10 mouse cellular contexts compared by ENCODE assay signal in the genomic region with DNA sequence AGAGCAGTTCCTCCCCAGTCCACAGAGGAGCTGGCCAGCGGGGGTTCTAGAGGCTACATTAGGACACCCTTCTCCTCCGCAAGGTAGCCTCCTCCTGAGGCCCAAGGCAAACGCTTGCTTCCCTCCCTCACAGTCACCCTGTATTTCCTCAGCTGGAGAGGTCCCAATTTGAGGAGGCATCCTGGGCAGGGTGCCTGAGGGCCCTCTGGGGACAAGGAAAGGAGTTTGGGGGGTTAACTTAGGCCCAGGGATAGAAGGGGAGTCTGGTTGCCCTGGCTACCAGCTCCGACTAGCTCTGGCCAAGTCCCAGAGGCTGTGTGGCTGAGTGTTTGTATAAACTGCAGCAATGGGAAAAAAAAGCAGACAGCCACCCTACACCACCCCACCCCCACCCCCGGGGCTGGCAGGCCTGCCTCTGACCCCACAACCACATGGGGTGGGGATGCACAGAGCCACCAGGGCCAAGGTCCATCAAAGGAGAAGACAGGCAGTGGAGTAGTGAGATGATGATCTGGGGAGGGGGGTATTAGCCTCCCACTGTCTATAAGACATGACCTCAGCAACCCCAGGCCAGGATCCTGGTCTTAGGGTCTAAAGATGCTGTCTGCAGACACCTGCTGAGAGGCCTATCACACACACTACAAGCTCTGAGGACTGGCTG. TPM values are rescaled to one million over a fixed set of nuclear protein-coding genes. Genes with fewer than 3 reads are reported as not detected.
DNase-seq lines count a peak whose midpoint lies in the region; ATAC-seq lines count a peak whose summit lies in the region.
"Had no signal": no experiment of that assay in that cellular context is flagged by ENCODE, and none has a peak within 500 bp of the region (broad histone marks: within the 10 kb centered on the region; RNA-seq: fewer than 3 reads in every experiment).

No protein-coding gene starts in this region.

- intact Hi-C loops in heart, postnatal 25 days (cut with DNase I), result loop anchor here (1.0 to 5.0 kb wide), 3 partner anchors 33 to 102 kb away; no protein-coding TSS in a partner anchor

- no peak for ATAC-seq in heart, embryonic 11.5 days (replicated peaks; ENCODE audit: insufficient number of reproducible peaks, low FRiP score, low TSS enrichment)
- no peak for ATAC-seq in limb, embryonic 11.5 days (ENCODE audit: insufficient number of reproducible peaks, low FRiP score, low TSS enrichment, low read depth)
- peak; percentile 35 for ATAC-seq in midbrain, embryonic 13.5 days
- no peak for ATAC-seq in activated CD4-positive, CD25-positive, alpha-beta regulatory T cell, adult 4 months
- no peak for ATAC-seq in erythroblast, adult 5-6 weeks (replicated peaks; ENCODE audit: low FRiP score, poor library complexity, severe bottlenecking)

- H3K9me3 ChIP-seq in heart, embryonic 11.5 days (replicated peaks; ENCODE audit: control insufficient read depth, low read length), result no peaks in the 10 kb centered on the region
- H3K9me3 ChIP-seq in embryonic facial prominence, embryonic 10.5 days, result no peaks in the 10 kb centered on the region
- H3K9me3 ChIP-seq in limb, embryonic 11.5 days (ENCODE audit: control insufficient read depth, low read length), result no peaks in the 10 kb centered on the region
- H3K9me3 ChIP-seq in midbrain, embryonic 13.5 days, result no peaks in the 10 kb centered on the region

- H3K9ac ChIP-seq in heart, embryonic 11.5 days (ENCODE audit: low read depth, low read length), result no peak overlapping the region
- no peak overlapping the region for H3K9ac ChIP-seq in limb, embryonic 11.5 days (ENCODE audit: low read length)
- peak overlapping the region; percentile 39; the same call in 1 of the 2 replicates for H3K9ac ChIP-seq in midbrain, embryonic 13.5 days (replicated peaks)

- 0 out of 2 replicates have a peak overlapping the region, but pooled peaks have one; percentile 10 for H3K27ac ChIP-seq in heart, embryonic 11.5 days (ENCODE audit: low read depth, low read length)
- peak overlapping the region; percentile 78 for H3K27ac ChIP-seq in embryonic facial prominence, embryonic 10.5 days (replicated peaks)
- no peak overlapping the region; the same call in 1 of the 2 replicates for H3K27ac ChIP-seq in limb, embryonic 11.5 days (replicated peaks; ENCODE audit: low read depth, low read length)
- H3K27ac ChIP-seq in midbrain, embryonic 13.5 days, result no peak overlapping the region; the same call in 1 of the 2 replicates

- DNase-seq in heart, postnatal 25 days (ENCODE audit: low spot score), result no peak
- DNase-seq in embryonic facial prominence, embryonic 10.5 days (ENCODE audit: low spot score), result no peak
- DNase-seq in limb, embryonic 11.5 days (ENCODE audit: low spot score), result no peak
- no peak for DNase-seq in yolk sac, embryonic 10.5 days (ENCODE audit: low spot score)

- H3K27me3 ChIP-seq in heart, embryonic 11.5 days (ENCODE audit: control insufficient read depth, insufficient read depth, low read length), result 0 out of 2 replicates have a peak, but pooled peaks cover 5% of the 10 kb centered on the region
- no peaks in the 10 kb centered on the region for H3K27me3 ChIP-seq in embryonic facial prominence, embryonic 10.5 days (replicated peaks; ENCODE audit: low read depth, poor library complexity, severe bottlenecking)
- no peaks in the 10 kb centered on the region for H3K27me3 ChIP-seq in limb, embryonic 11.5 days (ENCODE audit: control insufficient read depth, insufficient read depth, low read length)
- H3K27me3 ChIP-seq in midbrain, embryonic 13.5 days, result no peaks in the 10 kb centered on the region

- peaks cover 13% of the 10 kb centered on the region for H3K4me1 ChIP-seq in heart, embryonic 11.5 days (ENCODE audit: control insufficient read depth, insufficient read depth, low read length)
- H3K4me1 ChIP-seq in embryonic facial prominence, embryonic 10.5 days, result peaks cover 39% of the 10 kb centered on the region
- peaks cover 15% of the 10 kb centered on the region for H3K4me1 ChIP-seq in limb, embryonic 11.5 days (ENCODE audit: control insufficient read depth, insufficient read depth, low read length)
- H3K4me1 ChIP-seq in midbrain, embryonic 13.5 days (replicated peaks), result peaks cover 21% of the 10 kb centered on the region

- H3K36me3 ChIP-seq in heart, embryonic 11.5 days (ENCODE audit: control insufficient read depth, insufficient read depth, low read length), result no peaks in the 10 kb centered on the region
- peaks cover 24% of the 10 kb centered on the region for H3K36me3 ChIP-seq in embryonic facial prominence, embryonic 10.5 days (replicated peaks)
- H3K36me3 ChIP-seq in limb, embryonic 11.5 days (ENCODE audit: control insufficient read depth, insufficient read depth, low read length), result peaks cover 2% of the 10 kb centered on the region; the same call in 1 of the 2 replicates
- peaks cover 17% of the 10 kb centered on the region; the same call in 1 of the 2 replicates for H3K36me3 ChIP-seq in midbrain, embryonic 13.5 days

- no peak overlapping the region for H3K4me3 ChIP-seq in heart, embryonic 11.5 days (ENCODE audit: low read depth, low read length)
- peak overlapping the region; percentile 16; the same call in 1 of the 2 replicates for H3K4me3 ChIP-seq in embryonic facial prominence, embryonic 10.5 days
- H3K4me3 ChIP-seq in limb, embryonic 11.5 days (ENCODE audit: low read depth, low read length), result no peak overlapping the region
- H3K4me3 ChIP-seq in midbrain, embryonic 13.5 days (replicated peaks), result no peak overlapping the region

- H3K4me2 ChIP-seq in heart, embryonic 11.5 days, result no peak overlapping the region; the same call in 1 of the 2 replicates
- H3K4me2 ChIP-seq in limb, embryonic 11.5 days (ENCODE audit: low read depth, severe bottlenecking), result peak overlapping the region; percentile 20; the same call in 1 of the 2 replicates
- H3K4me2 ChIP-seq in midbrain, embryonic 13.5 days (replicated peaks), result no peak overlapping the region

- WGBS in heart, embryonic 11.5 days (ENCODE audit: insufficient replicate concordance), result 46% methylated on average over 5 of the region's 5 CpGs
- 19% methylated on average over 5 of the region's 5 CpGs for WGBS in embryonic facial prominence, embryonic 10.5 days
- 38% methylated on average over 5 of the region's 5 CpGs for WGBS in limb, embryonic 11.5 days
- WGBS in midbrain, embryonic 13.5 days, result 39% methylated on average over 5 of the region's 5 CpGs

RNA-seq across cellular contexts. Expression of a gene that starts 12.5 kb away (rescaled TPM):
- polyA plus RNA-seq in heart, embryonic 11.5 days (2014; fragmentation: Nextera tagmentation; extraction: Ambion mirVana), result 7.2 and 7.5 TPM in 2 replicates
- total RNA-seq in heart, postnatal 25 days (2021), result 10 to 100 TPM; 35.3 to 58.5 TPM
- polyA plus RNA-seq in embryonic facial prominence, embryonic 10.5 days (2016; fragmentation: Nextera tagmentation; extraction: Ambion mirVana), result 1.7 and 2.5 TPM in 2 replicates
- 1.9 and 2.3 TPM in 2 replicates for polyA plus RNA-seq in limb, embryonic 11.5 days (2014; fragmentation: Nextera tagmentation; extraction: Ambion mirVana)
- 1.7 TPM in 2 replicates for polyA plus RNA-seq in midbrain, embryonic 13.5 days (2015; fragmentation: Nextera tagmentation; extraction: Ambion mirVana)
- 1 to 10 TPM; 8.1 to 8.8 TPM for polyA plus RNA-seq in activated CD4-positive, CD25-positive, alpha-beta regulatory T cell, adult 4 months (2017; shearing (Covaris generic))
- 27.3 and 37.2 TPM in 2 replicates for total RNA-seq in erythroblast, adult 5-6 weeks (2015; ENCODE audit: low replicate concordance)
- total RNA-seq in erythroblast, adult 5-6 weeks (2017; ENCODE audit: low replicate concordance), result 49.4 and 58.3 TPM in 2 replicates

RNA-seq across cellular contexts. Expression of a gene that starts 12.6 kb away (rescaled TPM):
- not detected in 2 replicates for polyA plus RNA-seq in heart, embryonic 11.5 days (2014; fragmentation: Nextera tagmentation; extraction: Ambion mirVana)
- total RNA-seq in heart, postnatal 25 days (2021), result not detected
- not detected in 2 replicates for polyA plus RNA-seq in embryonic facial prominence, embryonic 10.5 days (2016; fragmentation: Nextera tagmentation; extraction: Ambion mirVana)
- polyA plus RNA-seq in limb, embryonic 11.5 days (2014; fragmentation: Nextera tagmentation; extraction: Ambion mirVana), result not detected in 2 replicates
- polyA plus RNA-seq in midbrain, embryonic 13.5 days (2015; fragmentation: Nextera tagmentation; extraction: Ambion mirVana), result not detected in 2 replicates
- not detected for polyA plus RNA-seq in activated CD4-positive, CD25-positive, alpha-beta regulatory T cell, adult 4 months (2017; shearing (Covaris generic))
- not detected in 2 replicates for total RNA-seq in erythroblast, adult 5-6 weeks (2015; ENCODE audit: low replicate concordance)
- not detected in 2 replicates for total RNA-seq in erythroblast, adult 5-6 weeks (2017; ENCODE audit: low replicate concordance)
- total RNA-seq: heart, adult 18-20 months had no signal
- polyA plus RNA-seq: testis, adult 2 months had no signal

RNA-seq across cellular contexts. Expression of a gene that starts 13.8 kb away (rescaled TPM):
- polyA plus RNA-seq in heart, embryonic 11.5 days (2014; fragmentation: Nextera tagmentation; extraction: Ambion mirVana), result 85.3 and 95.2 TPM in 2 replicates
- total RNA-seq in heart, postnatal 25 days (2021), result 10 to 100 TPM; 82.2 to 91.1 TPM
- 116 and 122 TPM in 2 replicates for polyA plus RNA-seq in embryonic facial prominence, embryonic 10.5 days (2016; fragmentation: Nextera tagmentation; extraction: Ambion mirVana)
- 117 and 120 TPM in 2 replicates for polyA plus RNA-seq in limb, embryonic 11.5 days (2014; fragmentation: Nextera tagmentation; extraction: Ambion mirVana)
- 120 and 131 TPM in 2 replicates for polyA plus RNA-seq in midbrain, embryonic 13.5 days (2015; fragmentation: Nextera tagmentation; extraction: Ambion mirVana)
- polyA plus RNA-seq in activated CD4-positive, CD25-positive, alpha-beta regulatory T cell, adult 4 months (2017; shearing (Covaris generic)), result 10 to 100 TPM; 62.8 to 67.6 TPM
- 4.2 and 6.5 TPM in 2 replicates for total RNA-seq in erythroblast, adult 5-6 weeks (2015; ENCODE audit: low replicate concordance)
- total RNA-seq in erythroblast, adult 5-6 weeks (2017; ENCODE audit: low replicate concordance), result 7.7 and 8.8 TPM in 2 replicates

RNA-seq across cellular contexts. Expression of a gene that starts 39.6 kb away (rescaled TPM):
- polyA plus RNA-seq in heart, embryonic 11.5 days (2014; fragmentation: Nextera tagmentation; extraction: Ambion mirVana), result 1.4 and 2.5 TPM in 2 replicates
- total RNA-seq in heart, postnatal 25 days (2021), result 1 to 10 TPM; 1.4 to 1.5 TPM
- polyA plus RNA-seq in embryonic facial prominence, embryonic 10.5 days (2016; fragmentation: Nextera tagmentation; extraction: Ambion mirVana), result 0.51 and 0.54 TPM in 2 replicates
- 0.17 and 0.69 TPM in 2 replicates for polyA plus RNA-seq in limb, embryonic 11.5 days (2014; fragmentation: Nextera tagmentation; extraction: Ambion mirVana)
- polyA plus RNA-seq in midbrain, embryonic 13.5 days (2015; fragmentation: Nextera tagmentation; extraction: Ambion mirVana), result 13.8 and 14.5 TPM in 2 replicates
- polyA plus RNA-seq in activated CD4-positive, CD25-positive, alpha-beta regulatory T cell, adult 4 months (2017; shearing (Covaris generic)), result 1 to 10 TPM; 3.5 to 5.7 TPM
- total RNA-seq in erythroblast, adult 5-6 weeks (2015; ENCODE audit: low replicate concordance), result 8.3 and 11.9 TPM in 2 replicates
- 5.4 and 9.1 TPM in 2 replicates for total RNA-seq in erythroblast, adult 5-6 weeks (2017; ENCODE audit: low replicate concordance)

RNA-seq across cellular contexts. Expression of a gene that starts 40.0 kb away (rescaled TPM):
- polyA plus RNA-seq in heart, embryonic 11.5 days (2014; fragmentation: Nextera tagmentation; extraction: Ambion mirVana), result 0.17 and 0.21 TPM in 2 replicates
- total RNA-seq in heart, postnatal 25 days (2021), result under 1 TPM; 0.70 to 0.78 TPM
- 0.16 and 0.26 TPM in 2 replicates for polyA plus RNA-seq in embryonic facial prominence, embryonic 10.5 days (2016; fragmentation: Nextera tagmentation; extraction: Ambion mirVana)
- 0.62 and 0.89 TPM in 2 replicates for polyA plus RNA-seq in limb, embryonic 11.5 days (2014; fragmentation: Nextera tagmentation; extraction: Ambion mirVana)
- polyA plus RNA-seq in midbrain, embryonic 13.5 days (2015; fragmentation: Nextera tagmentation; extraction: Ambion mirVana), result 0.13 TPM in 1 of 2 replicates, not detected in the other
- polyA plus RNA-seq in activated CD4-positive, CD25-positive, alpha-beta regulatory T cell, adult 4 months (2017; shearing (Covaris generic)), result not detected
- total RNA-seq in erythroblast, adult 5-6 weeks (2015; ENCODE audit: low replicate concordance), result 1.9 and 2.1 TPM in 2 replicates
- 2.9 and 4.3 TPM in 2 replicates for total RNA-seq in erythroblast, adult 5-6 weeks (2017; ENCODE audit: low replicate concordance)

Comparison
In these comparisons a context has a peak if more than half of its experiments do, and no peak if none do; other contexts are left out.
1. H3K27ac ChIP-seq: peak in heart, embryonic 11.5 days (single experiment) and embryonic facial prominence, embryonic 10.5 days (single experiment); none in limb, embryonic 11.5 days (single experiment) and midbrain, embryonic 13.5 days (single experiment).